Mouse (Mus musculus) testis, postnatal 14 days (tissue): ENCODE measurements around the gene Gm42674.

Experiments
- DNase-seq: peaks from one replicate; pipeline ENCODE4 v3.0.0; 2021; ENCODE audit warnings: low spot score

The Gm42674 gene

GRCm38 (mm10) chr3:90598212-90598611 is 3.5 kb upstream of the Gm42674 start:
- DNase-seq: no peak

GRCm38 (mm10) chr3:90599401-90599800 is 2.3 kb upstream of the Gm42674 start:
- DNase-seq: no peak

GRCm38 (mm10) chr3:90600036-90600435 is 1.7 kb upstream of the Gm42674 start:
- DNase-seq: no peak

GRCm38 (mm10) chr3:90600458-90601195 is 1.1 kb upstream of the Gm42674 start:
- DNase-seq: no peak

- DNase-seq: no peak
These were observed 1.9 kb downstream of the Gm42674 start, which contains the start of gene S100a4 for GRCm38 (mm10) chr3:90603623-90604022. Gene S100a4, plus strand, starts transcription at chr3:90603771.

- DNase-seq: peak; percentile 52
These were observed 2.7 kb downstream of the Gm42674 start for GRCm38 (mm10) chr3:90604416-90604815.

GRCm38 (mm10) chr3:90605049-90605448 is 3.3 kb downstream of the Gm42674 start:
- DNase-seq: no peak

GRCm38 (mm10) chr3:90605736-90606135 is 4.0 kb downstream of the Gm42674 start:
- DNase-seq: no peak

GRCm38 (mm10) chr3:90606185-90606584 is 4.5 kb downstream of the Gm42674 start:
- no peak for DNase-seq

- no peak for DNase-seq
These were observed 5.7 kb downstream of the Gm42674 start for GRCm38 (mm10) chr3:90607361-90607760.

- DNase-seq: no peak
These were observed 6.5 kb downstream of the Gm42674 start, which contains the start of gene S100a5 for GRCm38 (mm10) chr3:90608223-90608622. Gene S100a5, plus strand, starts transcription at chr3:90608523.

- DNase-seq: no peak
These were observed 7.4 kb downstream of the Gm42674 start for GRCm38 (mm10) chr3:90609102-90609501.

- DNase-seq: no peak
These were observed 9.8 kb downstream of the Gm42674 start for GRCm38 (mm10) chr3:90611494-90611893.

GRCm38 (mm10) chr3:90612061-90612460 is 10.4 kb downstream of the Gm42674 start:
- no peak for DNase-seq

GRCm38 (mm10) chr3:90612728-90613291 is 11.1 kb downstream of the Gm42674 start, which contains the start of gene S100a6:
Gene S100a6, plus strand, starts transcription at chr3:90612882.
- DNase-seq: peak; percentile 44

- DNase-seq: no peak
These were observed 11.9 kb downstream of the Gm42674 start for GRCm38 (mm10) chr3:90613461-90614147.

GRCm38 (mm10) chr3:90614148-90614530 is 12.4 kb downstream of the Gm42674 start:
- no peak for DNase-seq

- DNase-seq: no peak
These were observed 13.0 kb downstream of the Gm42674 start for GRCm38 (mm10) chr3:90614611-90615251.

- peak; percentile 39 for DNase-seq
These were observed 13.7 kb downstream of the Gm42674 start for GRCm38 (mm10) chr3:90615415-90615814.

GRCm38 (mm10) chr3:90615911-90616310 is 14.2 kb downstream of the Gm42674 start:
- no peak for DNase-seq

GRCm38 (mm10) chr3:90617586-90617985 is 15.9 kb downstream of the Gm42674 start:
- DNase-seq: no peak

GRCm38 (mm10) chr3:90621552-90621951 is 19.8 kb downstream of the Gm42674 start:
- no peak for DNase-seq
